Mouse (Mus musculus): ENCODE data around the gene Snx14. TPM values are rescaled to one million over a fixed set of nuclear protein-coding genes. Genes with fewer than 3 reads are reported as not detected.

Snx14 gene
- total and polyA plus RNA-seq, 3 experiments, result 11.1 to 83.1 (median 16.9) TPM

GRCm38 (mm10) chr9:88367322-88367721 lies 71.4 kb downstream of the Snx14 start:
- Histone ChIP-seq H3K9ac (ENCODE audit: control insufficient read depth, low read depth, low read length, poor library complexity, severe bottlenecking) (no peak overlapping the region), H3K79me2 (ENCODE audit: control insufficient read depth, insufficient read depth, low read length, poor library complexity) (no peaks in the 10 kb centered on the region), H3K27ac (ENCODE audit: control insufficient read depth, low read depth, low read length) (no peak overlapping the region), H3K36me3 (ENCODE audit: control insufficient read depth in 1 of 2, insufficient read depth in 2 of 2, low read length in 2 of 2) (peaks cover 0 to 6% of the 10 kb centered on the region in 2 experiments; a peak in 2 of 4 replicates), H3K4me1 (ENCODE audit: control insufficient read depth in 1 of 2, insufficient read depth in 2 of 2, low read length in 2 of 2) (peaks cover 4 to 14% of the 10 kb centered on the region in 2 experiments), H3K27me3 (ENCODE audit: control insufficient read depth in 1 of 2, insufficient read depth in 2 of 2, low read length in 2 of 2) (no peaks in the 10 kb centered on the region), H3K9me3 (replicated peaks; ENCODE audit: insufficient read depth, low read length) (no peaks in the 10 kb centered on the region), H3K4me3 (ENCODE audit: control insufficient read depth in 1 of 2, insufficient read depth in 1 of 2, low read depth in 2 of 2, low read length in 2 of 2) (no peak overlapping the region)
- no peak for DNase-seq (ENCODE audit: low read depth, low spot score)
- no peak for TF ChIP-seq ZC3H11A (IDR thresholded peaks at IDR 0.05; ENCODE audit: low read depth, low read length)
- TF ChIP-seq MAX (IDR thresholded peaks at IDR 0.05; ENCODE audit: low read length), result no peak
- no peak for TF ChIP-seq ZMIZ1 (IDR thresholded peaks at IDR 0.05; ENCODE audit: low read depth, low read length)
- no peak for TF ChIP-seq USF2 (IDR thresholded peaks at IDR 0.05; ENCODE audit: borderline replicate concordance in 1 of 2, insufficient read depth in 1 of 2, low read depth in 1 of 2, low read length in 2 of 2)
- TF ChIP-seq MYB (IDR thresholded peaks at IDR 0.05; ENCODE audit: low read depth, low read length), result no peak
- TF ChIP-seq USF1 (IDR thresholded peaks at IDR 0.05; ENCODE audit: low read depth, low read length), result no peak
- TF ChIP-seq NRF1 (IDR thresholded peaks at IDR 0.05; ENCODE audit: insufficient read depth, low read depth, low read length, poor library complexity, severe bottlenecking), result no peak
- no peak for TF ChIP-seq ZKSCAN1 (IDR thresholded peaks at IDR 0.05; ENCODE audit: low read depth, low read length)
- TF ChIP-seq GATA1 (IDR thresholded peaks at IDR 0.05; ENCODE audit: low read depth, low read length), result no peak
- TF ChIP-seq TAL1 (IDR thresholded peaks at IDR 0.05; ENCODE audit: low read length), result no peak
- TF ChIP-seq GABPA (IDR thresholded peaks at IDR 0.05; ENCODE audit: low read depth, low read length), result no peak
- TF ChIP-seq TCF12 (IDR thresholded peaks at IDR 0.05; ENCODE audit: low read depth, low read length), result no peak
- TF ChIP-seq RAD21 (IDR thresholded peaks at IDR 0.05; ENCODE audit: low read depth, low read length), result no peak
- TF ChIP-seq SIN3A (IDR thresholded peaks at IDR 0.05; ENCODE audit: low read length), result no peak
- no peak for TF ChIP-seq MEF2A (IDR thresholded peaks at IDR 0.05; ENCODE audit: extremely low read depth, insufficient replicate concordance, low read depth, low read length, poor library complexity, severe bottlenecking)
- TF ChIP-seq JUND (IDR thresholded peaks at IDR 0.05; ENCODE audit: low read depth, low read length), result no peak
- no peak for TF ChIP-seq NELFE (IDR thresholded peaks at IDR 0.05; ENCODE audit: low read depth, low read length)

GRCm38 (mm10) chr9:88366819-88367218 lies 71.9 kb downstream of the Snx14 start:
- H3K27ac ChIP-seq (ENCODE audit: control insufficient read depth, low read depth, low read length), result no peak overlapping the region
- H3K27me3 ChIP-seq (ENCODE audit: control insufficient read depth in 1 of 2, insufficient read depth in 2 of 2, low read length in 2 of 2), result no peaks in the 10 kb centered on the region
- no peak overlapping the region for H3K9ac ChIP-seq (ENCODE audit: control insufficient read depth, low read depth, low read length, poor library complexity, severe bottlenecking)
- TF ChIP-seq MXI1 (IDR thresholded peaks at IDR 0.05; ENCODE audit: low read depth, low read length) (no peak), CHD1 (IDR thresholded peaks at IDR 0.05; ENCODE audit: low read depth, low read length) (no peak), POLR2AphosphoS2 (IDR thresholded peaks at IDR 0.05; ENCODE audit: low read length) (no peak), POLR2AphosphoS5 (IDR thresholded peaks at IDR 0.05; ENCODE audit: borderline replicate concordance, low read depth, low read length) (no peak), SIN3A (IDR thresholded peaks at IDR 0.05; ENCODE audit: low read length) (no peak), EP300 (IDR thresholded peaks at IDR 0.05; ENCODE audit: low read depth in 1 of 2, low read length in 2 of 2) (no peak), NRF1 (IDR thresholded peaks at IDR 0.05; ENCODE audit: insufficient read depth, low read depth, low read length, poor library complexity, severe bottlenecking) (no peak), GATA1 (IDR thresholded peaks at IDR 0.05; ENCODE audit: low read depth, low read length) (no peak), USF2 (IDR thresholded peaks at IDR 0.05; ENCODE audit: borderline replicate concordance in 1 of 2, insufficient read depth in 1 of 2, low read depth in 1 of 2, low read length in 2 of 2) (no peak), ZC3H11A (IDR thresholded peaks at IDR 0.05; ENCODE audit: low read depth, low read length) (no peak), NELFE (IDR thresholded peaks at IDR 0.05; ENCODE audit: low read depth, low read length) (no peak), HCFC1 (IDR thresholded peaks at IDR 0.05; ENCODE audit: low read depth, low read length) (no peak)
- H3K9me3 ChIP-seq (replicated peaks; ENCODE audit: insufficient read depth, low read length), result no peaks in the 10 kb centered on the region
- H3K4me1 ChIP-seq (ENCODE audit: control insufficient read depth in 1 of 2, insufficient read depth in 2 of 2, low read length in 2 of 2), result peaks cover 6 to 17% of the 10 kb centered on the region in 2 experiments
- DNase-seq (ENCODE audit: low read depth, low spot score), result no peak
- no peak overlapping the region for H3K4me3 ChIP-seq (ENCODE audit: control insufficient read depth in 1 of 2, insufficient read depth in 1 of 2, low read depth in 2 of 2, low read length in 2 of 2)
- peaks cover 0 to 11% of the 10 kb centered on the region in 2 experiments; a peak in 2 of 4 replicates for H3K36me3 ChIP-seq (ENCODE audit: control insufficient read depth in 1 of 2, insufficient read depth in 2 of 2, low read length in 2 of 2)
- no peaks in the 10 kb centered on the region for H3K79me2 ChIP-seq (ENCODE audit: control insufficient read depth, insufficient read depth, low read length, poor library complexity)
